Mouse (Mus musculus): ENCODE measurements at regions not wholly inside any gene's neighbourhood (a gene's known extent, or its start where the extent isn't known, plus 50 kb on each side); places are given as distances from the start of the nearest gene placed in this dataset.
A peak's percentile ranks its signal among the peaks of the same experiment; 100 is the strongest.

- DNase-seq (ENCODE audit: low spot score in 2 of 2) = no peak
Observed at GRCm38 (mm10) chr10:96325297-96325696, 188.9 kb downstream of the Gm5426 start.

- no peak for DNase-seq (ENCODE audit: low spot score in 2 of 2)
Observed at GRCm38 (mm10) chr10:96330639-96331487, 194.5 kb downstream of the Gm5426 start.

- DNase-seq (ENCODE audit: low spot score in 2 of 2) = peak; percentile 55 to 66
Observed at GRCm38 (mm10) chr10:96332731-96333201, 196.4 kb downstream of the Gm5426 start.

GRCm38 (mm10) chr10:96333224-96333623 is 196.8 kb downstream of the Gm5426 start:
- peak; percentile 29 to 38 for DNase-seq (ENCODE audit: low spot score in 2 of 2)

- DNase-seq (ENCODE audit: low spot score in 2 of 2) = no peak
Observed at GRCm38 (mm10) chr10:96336271-96336670, 199.9 kb downstream of the Gm5426 start.

GRCm38 (mm10) chr10:96337088-96337666 is 200.8 kb downstream of the Gm5426 start:
- no peak for DNase-seq (ENCODE audit: low spot score in 2 of 2)

- no peak for DNase-seq (ENCODE audit: low spot score in 2 of 2)
Observed at GRCm38 (mm10) chr10:96337797-96338608, 201.6 kb downstream of the Gm5426 start.

- no peak for DNase-seq (ENCODE audit: low spot score in 2 of 2)
Observed at GRCm38 (mm10) chr10:96338609-96338978, 202.2 kb downstream of the Gm5426 start.

GRCm38 (mm10) chr10:96342476-96342875 is 206.1 kb downstream of the Gm5426 start:
- no peak for DNase-seq (ENCODE audit: low spot score in 2 of 2)

- no peak for DNase-seq (ENCODE audit: low spot score in 2 of 2)
Observed at GRCm38 (mm10) chr10:96343666-96344065, 207.3 kb downstream of the Gm5426 start.

- no peak for DNase-seq (ENCODE audit: low spot score in 2 of 2)
Observed at GRCm38 (mm10) chr10:96350692-96351091, 214.3 kb downstream of the Gm5426 start.

GRCm38 (mm10) chr10:96351320-96351719 is 214.9 kb downstream of the Gm5426 start:
- DNase-seq (ENCODE audit: low spot score in 2 of 2) = no peak

- DNase-seq (ENCODE audit: low spot score in 2 of 2) = no peak
Observed at GRCm38 (mm10) chr10:96356980-96357624, 220.7 kb downstream of the Gm5426 start.

- no peak for DNase-seq (ENCODE audit: low spot score in 2 of 2)
Observed at GRCm38 (mm10) chr10:96357632-96358031, 221.2 kb downstream of the Gm5426 start.

GRCm38 (mm10) chr10:96358984-96359383 is 222.6 kb downstream of the Gm5426 start:
- DNase-seq (ENCODE audit: low spot score in 2 of 2) = no peak

GRCm38 (mm10) chr10:96362211-96362610 is 225.8 kb downstream of the Gm5426 start:
- DNase-seq (ENCODE audit: low spot score in 2 of 2) = no peak

GRCm38 (mm10) chr10:96363867-96364266 is 227.5 kb downstream of the Gm5426 start:
- no peak for DNase-seq (ENCODE audit: low spot score in 2 of 2)

GRCm38 (mm10) chr10:96365101-96365500 is 228.7 kb downstream of the Gm5426 start:
- no peak for DNase-seq (ENCODE audit: low spot score in 2 of 2)

GRCm38 (mm10) chr10:96366871-96367270 is 230.5 kb downstream of the Gm5426 start:
- no peak for DNase-seq (ENCODE audit: low spot score in 2 of 2)

- DNase-seq (ENCODE audit: low spot score in 2 of 2) = peak; percentile 34 to 45
Observed at GRCm38 (mm10) chr10:96370547-96371320, 234.3 kb downstream of the Gm5426 start.

GRCm38 (mm10) chr10:96371321-96371653 is 234.9 kb downstream of the Gm5426 start:
- DNase-seq (ENCODE audit: low spot score in 2 of 2) = peak in 1 of 2 experiments; percentile 22

All from right cerebral cortex, postnatal 10 days (tissue).